Mouse (Mus musculus) spleen, adult 2 months (tissue): ENCODE measurements at regions not wholly inside any gene's neighbourhood (a gene's known extent, or its start where the extent isn't known, plus 50 kb on each side); places are given as distances from the start of the nearest gene placed in this dataset.

ENCODE experiments used
- DNase-seq, 2 experiments: peaks; one replicate each; pipeline versions ENCODE4 v3.0.0 to v3.0.0-alpha.2; 2012 to 2021; ENCODE audit warnings: low spot score in 2 of 2, low read depth in 1 of 2
- H3K27ac ChIP-seq: fragments of 200-500 bp; 2 replicates; pipeline ENCODE4 v1.5.1; 2012; ENCODE audit warnings: low read length, inconsistent platforms; ENCODE audit not compliant: insufficient read depth
- H3K27me3 ChIP-seq: fragments of 200-500 bp; 2 replicates; pipeline ENCODE4 v1.6.1; 2012; ENCODE audit warnings: mild to moderate bottlenecking, moderate library complexity, low read length, inconsistent platforms; ENCODE audit not compliant: control insufficient read depth, insufficient read depth
- H3K36me3 ChIP-seq: fragments of 200-500 bp; 2 replicates; pipeline ENCODE4 v1.6.1; 2012; ENCODE audit warnings: mild to moderate bottlenecking, low read length, inconsistent platforms; ENCODE audit not compliant: control insufficient read depth, insufficient read depth
- H3K4me1 ChIP-seq: fragments of 200-500 bp; 2 replicates; pipeline ENCODE4 v1.6.1; 2011; ENCODE audit warnings: inconsistent platforms; ENCODE audit not compliant: control insufficient read depth, insufficient read depth, insufficient read length
- H3K4me3 ChIP-seq: fragments of 200-500 bp; 2 replicates; pipeline ENCODE4 v1.5.1; 2011; ENCODE audit warnings: mild to moderate bottlenecking, inconsistent platforms; ENCODE audit not compliant: insufficient read depth, insufficient read length; ENCODE audit errors: extremely low read depth
- CTCF ChIP-seq: fragments of 200-500 bp; IDR thresholded peaks from 2 replicates; pipeline ENCODE4 v1.5.1; 2011; ENCODE audit warnings: mild to moderate bottlenecking, inconsistent platforms; ENCODE audit not compliant: insufficient read depth, insufficient read length, insufficient replicate concordance; ENCODE audit errors: extremely low read depth
- POLR2A ChIP-seq: fragments of 200-500 bp; IDR thresholded peaks from 2 replicates; pipeline ENCODE4 v1.6.1; 2011; ENCODE audit warnings: low read depth, low read length, inconsistent platforms
- WGBS: fragments of 180-500 bp; shearing (Covaris S2); methylation state at CpG from one replicate; pipeline ENCODE4 v1.1.7; 2018; 5-methylcytosine and 5-hydroxymethylcytosine counted together

- H3K4me3 ChIP-seq, result no peak overlapping the region
- H3K36me3 ChIP-seq, result no peaks in the 10 kb centered on the region
- TF ChIP-seq POLR2A, result no peak
- no peak for TF ChIP-seq CTCF
- 48% methylated on average over 17 of the region's 17 CpGs for WGBS
- no peak overlapping the region for H3K27ac ChIP-seq
- DNase-seq, result no peak
- no peaks in the 10 kb centered on the region for H3K4me1 ChIP-seq
- H3K27me3 ChIP-seq, result no peaks in the 10 kb centered on the region
Measured at GRCm38 (mm10) chr8:40186715-40187583, 487.9 kb upstream of the Adam24 start.

GRCm38 (mm10) chr8:40187584-40187934, 487.3 kb upstream of the Adam24 start:
- no peaks in the 10 kb centered on the region for H3K36me3 ChIP-seq
- H3K4me3 ChIP-seq, result no peak overlapping the region
- no peaks in the 10 kb centered on the region for H3K4me1 ChIP-seq
- no peak overlapping the region for H3K27ac ChIP-seq
- DNase-seq, result no peak
- WGBS, result 5% methylated on average over 5 of the region's 5 CpGs
- TF ChIP-seq POLR2A (no peak), CTCF (no peak; the same call in 1 of the 2 replicates)
- no peaks in the 10 kb centered on the region for H3K27me3 ChIP-seq

GRCm38 (mm10) chr8:40192266-40192665, 482.6 kb upstream of the Adam24 start:
- DNase-seq, result no peak
- Histone ChIP-seq H3K27ac (no peak overlapping the region), H3K36me3 (no peaks in the 10 kb centered on the region), H3K4me3 (no peak overlapping the region), H3K4me1 (no peaks in the 10 kb centered on the region), H3K27me3 (no peaks in the 10 kb centered on the region)
- no peak for TF ChIP-seq POLR2A
- TF ChIP-seq CTCF, result no peak

- no peaks in the 10 kb centered on the region for H3K4me1 ChIP-seq
- WGBS, result 12% methylated on average over 1 of the region's 1 CpGs
- DNase-seq, result no peak
- H3K4me3 ChIP-seq, result no peak overlapping the region
- no peak for TF ChIP-seq POLR2A
- no peak for TF ChIP-seq CTCF
- H3K36me3 ChIP-seq, result no peaks in the 10 kb centered on the region
- no peak overlapping the region for H3K27ac ChIP-seq
- H3K27me3 ChIP-seq, result no peaks in the 10 kb centered on the region
Measured at GRCm38 (mm10) chr8:40193148-40193547, 481.7 kb upstream of the Adam24 start.

- 83% methylated on average over 4 of the region's 4 CpGs for WGBS
Measured at GRCm38 (mm10) chr8:40210871-40211270, 464.0 kb upstream of the Adam24 start.

GRCm38 (mm10) chr8:40223521-40223920, 451.4 kb upstream of the Adam24 start:
- Histone ChIP-seq H3K27ac (no peak overlapping the region), H3K27me3 (no peaks in the 10 kb centered on the region), H3K4me1 (no peaks in the 10 kb centered on the region), H3K4me3 (no peak overlapping the region), H3K36me3 (no peaks in the 10 kb centered on the region)
- 88% methylated on average over 4 of the region's 4 CpGs for WGBS
- no peak for DNase-seq
- no peak for TF ChIP-seq POLR2A
- TF ChIP-seq CTCF, result no peak

More at GRCm38 (mm10) chr8:40210871-40211270, 464.0 kb upstream of the Adam24 start:
- no peak for DNase-seq
- no peak overlapping the region for H3K4me3 ChIP-seq
- H3K4me1 ChIP-seq, result no peaks in the 10 kb centered on the region
- no peak for TF ChIP-seq POLR2A
- no peak for TF ChIP-seq CTCF
- H3K27ac ChIP-seq, result no peak overlapping the region
- H3K27me3 ChIP-seq, result no peaks in the 10 kb centered on the region
- H3K36me3 ChIP-seq, result no peaks in the 10 kb centered on the region

GRCm38 (mm10) chr8:40227262-40227661, 447.6 kb upstream of the Adam24 start:
- no peak for DNase-seq
- 79% methylated on average over 1 of the region's 1 CpGs for WGBS
- TF ChIP-seq POLR2A, result no peak
- no peak for TF ChIP-seq CTCF
- Histone ChIP-seq H3K4me1 (no peaks in the 10 kb centered on the region), H3K27ac (no peak overlapping the region), H3K27me3 (no peaks in the 10 kb centered on the region), H3K36me3 (no peaks in the 10 kb centered on the region), H3K4me3 (no peak overlapping the region)
